Mouse (Mus musculus): ENCODE measurements around the gene Ptprs.
"Not testable (repeated sequence)": the region's sequence is repeated elsewhere in the genome, so short reads cannot be mapped to it uniquely, and the experiment has no call there.

Gene Ptprs

DNA sequence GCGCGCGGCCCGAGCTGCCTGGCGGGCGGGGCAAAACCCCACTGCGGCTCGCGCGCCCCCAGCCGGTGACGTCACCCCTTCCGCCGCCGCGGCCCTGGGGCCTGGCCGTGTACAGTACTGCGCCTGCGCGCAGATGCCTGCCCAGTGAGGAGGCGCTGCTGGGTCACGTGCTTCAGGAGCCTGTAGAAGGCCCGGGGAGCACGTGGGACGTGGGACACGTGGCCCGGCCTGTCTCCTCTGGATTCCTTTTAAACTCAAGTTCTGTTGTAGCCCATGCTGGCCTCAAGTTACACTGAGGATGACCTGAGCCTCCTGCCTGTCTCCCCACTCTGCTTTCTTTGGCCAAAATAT, at the start of gene Ptprs:
Gene Ptprs, minus strand, starts transcription at position 82 of the 351 bp plus-strand sequence.
- DNase-seq, result peak; percentile 94

DNA sequence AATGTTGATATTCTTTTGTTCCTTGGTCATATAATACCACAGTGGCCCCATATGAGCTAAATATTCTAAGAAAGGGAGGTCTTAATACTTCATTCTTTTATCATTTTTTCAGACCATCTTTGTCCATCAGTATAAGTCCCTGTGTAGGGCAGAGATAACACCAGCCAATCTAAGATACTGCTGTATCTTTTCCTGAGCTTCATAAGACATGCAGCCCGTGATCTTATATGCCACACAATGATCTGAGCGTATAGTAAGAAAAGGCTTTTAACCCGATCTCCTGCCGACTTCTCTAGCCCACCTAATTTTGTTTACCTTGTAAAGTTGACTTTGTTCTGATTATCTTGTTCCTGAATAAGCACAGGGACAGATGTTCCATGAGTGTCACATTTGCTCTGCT, 48.7 kb upstream of the Ptprs start:
- no peak for DNase-seq

DNA sequence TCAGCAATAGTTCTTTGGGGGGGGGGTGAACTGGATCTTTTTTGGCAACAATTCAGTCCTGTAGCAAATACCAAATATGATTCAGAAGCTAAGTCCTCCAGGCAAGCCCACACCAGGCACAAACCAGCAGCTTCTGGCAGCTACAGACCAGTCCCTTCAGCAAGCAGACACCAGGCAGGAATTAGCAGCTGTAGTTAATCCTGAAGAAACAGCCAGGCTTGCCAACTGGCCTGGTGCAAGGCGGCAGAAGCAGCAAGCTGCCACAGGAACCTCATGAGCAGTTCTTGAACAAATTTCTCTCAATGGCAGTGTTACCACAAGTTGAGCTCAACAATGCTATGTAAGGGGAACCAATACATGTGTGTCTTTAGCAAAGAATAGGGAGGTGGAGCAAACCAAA, 46.5 kb upstream of the Ptprs start:
- DNase-seq, result no peak

DNA sequence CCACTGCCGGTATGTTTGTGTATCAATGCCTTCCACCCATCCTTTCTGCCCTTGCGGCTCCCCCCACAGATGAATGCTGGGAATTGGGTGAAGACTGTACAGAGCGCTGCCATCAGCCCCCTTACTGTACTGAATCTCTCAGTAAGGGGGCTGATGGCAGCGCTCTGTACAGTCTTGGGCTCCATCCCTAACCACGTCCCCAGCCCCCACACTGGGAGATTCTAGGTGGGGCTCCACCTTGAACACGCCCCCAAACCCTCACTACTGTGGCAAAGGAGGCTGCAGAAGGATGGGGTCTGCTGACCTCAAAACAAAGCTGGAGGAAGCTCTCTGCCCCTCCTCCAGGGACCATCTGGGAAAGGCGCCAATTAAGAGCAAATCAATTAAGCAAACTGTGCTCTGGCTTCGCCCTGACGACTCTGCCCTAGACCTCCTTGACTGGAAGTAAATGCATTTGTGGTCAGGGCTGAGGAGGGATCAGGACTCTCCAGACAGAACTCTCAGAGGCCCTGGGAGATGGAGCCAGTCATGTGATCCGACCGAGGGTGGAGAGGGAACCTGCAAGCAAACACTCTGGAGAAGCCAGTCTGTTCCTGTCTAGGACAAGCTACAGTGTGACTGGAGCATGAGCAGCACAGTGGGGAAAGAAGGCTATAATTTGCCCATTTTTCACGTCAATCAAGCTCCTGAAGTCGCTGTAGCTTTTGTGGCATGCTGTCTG, 39.6 kb upstream of the Ptprs start:
- DNase-seq, result no peak

DNA sequence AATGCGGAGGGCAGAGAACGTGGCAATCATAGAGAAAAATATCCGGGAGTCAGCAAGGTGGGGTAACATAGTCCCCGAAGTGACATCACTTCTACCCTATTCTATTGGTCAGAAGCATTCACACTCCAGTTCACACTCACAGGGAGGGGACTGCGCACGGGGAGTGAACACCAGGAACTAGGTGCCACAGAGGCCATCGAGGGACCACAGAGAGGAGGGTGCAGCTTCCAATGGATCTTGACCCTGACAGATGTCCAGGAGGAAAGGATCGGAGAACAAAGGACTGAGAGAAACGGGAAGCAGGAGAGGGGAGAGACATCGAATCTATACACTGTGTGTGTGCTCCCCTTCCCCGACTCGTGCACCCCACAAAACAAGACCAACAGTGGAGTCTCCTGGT, 38.6 kb upstream of the Ptprs start:
- no peak for DNase-seq

DNA sequence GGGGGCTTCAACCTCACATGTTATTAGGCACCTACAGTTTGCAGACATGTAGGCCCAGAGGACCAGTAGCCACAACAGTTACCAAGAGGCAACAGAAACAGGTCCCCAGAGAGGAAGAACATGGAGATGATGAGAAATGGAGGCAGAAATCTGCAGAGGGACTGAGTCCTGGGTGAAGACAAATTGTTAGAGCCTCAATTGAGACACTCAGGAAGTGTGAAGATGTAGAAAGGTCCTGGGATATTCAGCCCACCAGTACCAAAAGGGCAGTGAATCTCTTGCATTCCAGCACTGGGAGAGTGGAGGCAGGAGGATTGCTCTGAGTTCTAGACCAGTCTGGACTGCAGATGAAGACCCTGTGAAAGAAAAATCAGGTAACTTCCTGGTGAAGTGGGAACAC, 38.0 kb upstream of the Ptprs start:
- DNase-seq, result no peak

DNA sequence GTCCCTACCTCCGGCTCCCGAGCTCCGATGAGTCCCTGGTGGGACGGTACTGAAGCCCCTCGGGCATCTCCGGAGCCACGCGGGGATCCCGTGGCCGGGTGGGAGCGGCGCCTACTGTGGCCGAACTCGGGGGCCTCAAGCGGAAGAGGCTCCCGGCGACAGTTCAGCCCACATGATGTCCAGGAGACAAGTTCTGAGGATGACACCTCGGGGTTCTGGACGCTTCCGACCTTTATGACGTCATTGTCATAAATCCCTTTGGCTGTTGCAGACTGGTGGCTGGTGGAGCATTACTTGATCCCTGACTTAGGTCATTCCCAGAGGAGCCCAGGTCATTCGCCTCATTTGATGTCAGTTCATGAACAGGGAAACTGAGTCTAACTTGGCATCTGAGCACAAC, 36.0 kb upstream of the Ptprs start, which contains the start of gene Znrf4:
Gene Znrf4, minus strand, starts transcription at position 122 of the 400 bp plus-strand sequence.
- no peak for DNase-seq

DNA sequence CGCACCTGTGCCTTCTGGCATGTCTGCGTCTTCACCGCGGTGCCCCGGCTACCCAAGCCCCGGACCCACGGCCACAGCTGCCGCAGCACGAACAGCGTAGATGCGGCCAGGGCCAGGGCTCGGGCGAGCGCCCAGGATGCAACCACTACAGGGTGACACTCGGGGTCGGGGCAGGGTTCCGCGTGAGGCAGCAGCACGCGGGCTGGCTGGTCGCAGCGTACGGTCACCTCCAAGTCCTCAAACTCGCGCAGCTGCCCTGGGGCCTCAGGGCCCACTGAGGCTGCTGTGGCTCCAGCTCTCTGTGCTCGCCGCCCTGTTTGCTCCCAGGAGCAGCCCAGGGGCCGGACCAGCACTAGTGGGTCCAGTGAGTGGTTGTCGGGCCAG, 35.4 kb upstream of the Ptprs start:
- no peak for DNase-seq

DNA sequence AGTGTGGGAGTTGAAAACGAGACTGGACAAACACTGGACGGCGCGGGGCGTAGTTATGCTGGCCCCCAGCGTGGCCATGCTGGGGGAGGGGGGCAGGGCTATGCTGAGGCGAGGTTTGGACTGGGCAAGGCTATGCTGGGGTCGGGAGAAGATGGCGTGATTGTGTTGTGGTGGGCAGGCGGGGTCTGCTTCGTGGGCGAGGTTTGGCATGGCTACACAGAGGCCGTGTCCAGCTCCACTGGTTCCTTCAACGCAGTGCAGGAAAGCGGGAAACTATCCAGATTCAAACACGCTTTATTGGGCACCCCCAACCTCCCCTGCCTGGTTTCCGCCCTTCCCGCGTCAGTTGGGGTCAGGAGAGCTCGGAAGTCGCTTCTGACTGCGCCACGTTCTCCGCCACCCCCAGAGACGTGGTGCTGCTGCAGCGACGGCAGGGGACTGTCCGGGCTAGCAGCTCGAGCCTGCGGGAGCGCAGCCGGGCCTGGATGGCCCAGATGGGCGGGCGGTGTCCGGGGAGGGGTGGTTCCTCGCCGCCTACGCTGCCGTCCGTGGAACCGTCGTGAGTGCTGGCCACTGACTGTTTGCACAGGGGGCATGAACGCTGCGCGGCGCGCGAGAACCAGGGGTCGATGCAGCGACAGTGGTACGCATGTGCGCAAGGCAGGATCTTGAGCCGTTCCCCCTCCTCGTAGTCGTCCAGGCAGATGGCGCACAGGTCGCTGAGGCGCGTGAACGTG, 34.9 kb upstream of the Ptprs start:
- DNase-seq, result no peak

DNA sequence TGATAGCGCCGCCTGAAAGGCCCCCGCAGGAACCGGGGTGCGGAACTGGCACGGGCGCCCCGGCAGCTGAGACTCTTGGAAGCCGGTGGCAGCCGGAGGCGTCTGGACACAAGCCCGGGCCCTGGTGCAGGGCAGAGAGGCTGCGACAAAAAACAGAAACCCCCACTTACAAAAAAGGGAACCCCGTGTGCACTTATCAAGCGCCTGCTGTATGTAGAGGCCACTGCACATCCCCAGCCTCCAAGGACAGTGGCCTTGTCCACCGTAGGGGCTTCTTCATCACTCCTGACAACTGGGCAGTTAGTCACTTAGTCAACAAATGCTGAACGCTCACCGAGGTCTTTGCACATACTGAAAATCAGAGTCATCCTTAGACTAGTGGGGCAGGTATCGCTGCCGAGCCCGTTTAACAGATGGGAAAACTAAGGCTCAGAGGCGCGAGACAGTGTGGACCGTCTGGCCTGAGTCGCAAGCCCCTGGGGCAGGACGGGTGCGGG, 34.2 kb upstream of the Ptprs start:
- DNase-seq, result no peak

DNA sequence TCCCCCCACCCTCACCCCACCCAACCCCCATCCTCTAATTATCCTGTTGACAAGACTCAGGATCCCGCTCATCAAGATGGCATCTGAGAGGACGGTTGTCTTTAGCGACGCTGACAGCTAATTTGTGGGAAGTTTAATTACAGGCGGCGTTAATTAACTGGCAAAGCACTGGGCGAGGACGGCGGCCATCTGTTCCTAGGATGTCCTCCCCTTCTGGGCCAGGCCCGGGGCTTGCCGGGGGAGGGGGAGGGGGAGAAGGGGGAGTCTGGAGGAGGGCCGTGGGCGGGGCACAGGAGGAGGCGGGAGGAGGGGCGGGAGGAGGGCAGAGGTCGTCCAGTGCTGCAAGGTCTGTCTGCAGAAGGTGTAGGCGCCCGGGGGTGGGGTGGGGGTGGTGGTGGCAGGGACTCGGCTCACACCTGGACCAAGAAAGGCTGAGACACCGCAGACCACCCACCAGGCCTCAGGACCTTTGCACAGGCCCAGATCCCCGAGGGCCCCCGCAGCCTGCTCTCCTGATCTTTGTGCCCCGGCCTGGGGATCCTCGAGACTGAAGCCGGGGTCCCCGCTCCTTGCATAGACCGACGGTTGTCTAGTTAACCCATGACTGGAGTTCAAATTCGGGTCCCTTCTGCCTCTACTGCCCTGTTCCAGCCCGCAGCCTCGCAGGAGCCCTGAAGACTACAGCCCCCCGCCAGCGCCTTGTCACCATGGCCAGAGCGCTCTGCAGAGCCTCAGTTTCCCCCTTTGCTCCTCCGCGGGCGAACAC, 33.6 kb upstream of the Ptprs start:
- DNase-seq, result no peak

DNA sequence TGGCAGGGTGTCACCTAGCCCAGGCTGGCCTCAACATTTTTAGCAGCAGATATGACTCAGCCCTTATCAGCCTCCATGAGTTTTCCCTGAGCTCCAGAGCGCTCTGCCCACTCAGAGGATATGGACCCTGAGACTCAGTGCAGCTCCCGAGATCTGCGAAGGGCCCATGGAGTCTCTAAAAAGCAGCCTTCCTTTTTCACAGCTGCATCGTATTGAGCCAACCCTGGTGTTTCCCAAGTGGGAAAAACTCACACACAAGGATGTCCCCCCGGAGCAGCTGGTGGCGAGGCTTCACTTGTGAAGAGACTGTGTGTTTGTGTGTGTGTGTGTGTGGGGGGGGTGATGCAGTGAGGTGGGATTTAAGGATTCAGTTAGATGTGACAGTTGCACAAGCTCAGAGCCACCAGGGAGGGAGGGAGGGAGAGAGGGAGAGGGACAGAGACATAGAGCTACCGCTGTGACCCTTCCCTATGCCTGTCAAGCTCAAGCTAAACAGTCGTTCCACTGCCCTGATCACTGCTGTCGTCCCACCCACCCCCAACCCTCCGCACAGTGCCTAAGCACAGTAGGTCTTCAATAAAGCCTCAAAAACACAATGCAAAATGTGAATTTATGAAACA, 32.8 kb upstream of the Ptprs start:
- DNase-seq, result no peak

DNA sequence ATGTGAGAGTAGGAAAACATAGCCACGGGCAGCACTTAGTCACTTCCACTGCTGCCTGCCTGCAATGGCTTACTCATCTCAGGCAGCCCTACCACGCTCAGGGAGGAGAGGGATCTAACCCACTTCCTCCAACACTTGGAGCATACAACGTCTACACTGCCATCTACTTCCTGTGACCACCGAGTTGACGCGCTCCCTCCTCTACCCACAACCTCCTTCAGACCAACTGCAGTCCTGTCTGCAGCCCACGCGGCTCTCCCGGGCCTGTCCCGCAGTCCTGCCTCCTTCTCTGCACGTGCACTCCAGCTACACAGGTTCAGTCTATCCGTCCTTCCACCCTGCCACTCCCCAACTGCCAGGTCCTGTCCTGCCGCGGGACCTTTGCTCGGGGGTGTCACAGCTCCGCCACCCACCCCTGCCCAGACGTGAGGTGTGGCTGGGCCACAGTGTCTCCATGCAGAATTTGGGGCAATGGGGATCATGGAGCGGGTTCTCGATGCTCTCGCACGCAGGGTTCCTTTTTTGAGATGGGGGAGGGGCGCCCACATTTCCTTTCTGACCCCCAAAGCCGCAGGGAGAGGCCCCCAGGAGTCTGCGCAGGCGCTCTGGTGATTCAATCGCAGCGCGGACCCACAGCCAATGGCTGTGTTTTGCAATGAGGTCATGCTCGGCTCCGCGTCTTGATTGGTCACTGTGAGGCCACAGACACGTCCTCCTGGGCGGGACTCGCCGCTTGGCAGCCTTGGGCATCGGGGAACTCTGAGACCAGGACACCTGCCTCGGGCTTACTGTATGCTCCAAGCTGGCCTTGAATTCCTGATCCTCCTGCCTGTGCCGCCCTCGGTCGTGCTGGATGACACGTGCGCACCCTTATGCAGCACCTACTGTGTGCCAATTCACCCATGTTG, 31.1 kb upstream of the Ptprs start:
- DNase-seq, result peak; percentile 95

DNA sequence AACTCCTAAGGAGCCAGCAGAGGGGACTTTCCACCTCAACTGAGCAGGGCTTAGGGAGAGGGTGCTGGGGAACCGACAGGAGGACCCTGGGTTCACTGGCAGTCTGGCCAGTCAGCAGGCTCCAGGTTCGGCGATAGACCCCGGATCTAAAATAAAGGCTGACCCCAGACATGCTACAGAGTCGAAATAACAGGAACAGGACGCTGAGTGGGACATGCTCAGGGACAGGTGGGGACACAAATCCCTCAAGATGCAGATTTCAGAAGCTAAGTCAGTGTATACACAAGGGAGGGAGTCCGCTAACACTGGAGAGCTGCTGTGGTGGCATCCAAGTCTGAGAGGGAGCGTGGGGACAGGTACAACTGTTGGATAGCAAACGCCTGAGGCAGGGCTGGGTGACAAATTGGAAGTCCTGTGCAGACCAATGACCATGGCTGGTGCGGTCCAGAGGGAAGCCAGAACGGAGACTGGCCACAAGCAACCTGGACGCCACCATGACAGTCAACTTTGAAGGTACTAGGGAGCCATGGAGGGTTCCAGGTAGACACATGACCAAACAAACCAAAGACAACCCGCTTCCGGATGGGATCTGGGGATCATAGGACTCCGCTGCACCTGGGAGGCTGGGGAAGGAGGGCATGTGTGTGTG, 30.3 kb upstream of the Ptprs start:
- DNase-seq, result no peak

DNA sequence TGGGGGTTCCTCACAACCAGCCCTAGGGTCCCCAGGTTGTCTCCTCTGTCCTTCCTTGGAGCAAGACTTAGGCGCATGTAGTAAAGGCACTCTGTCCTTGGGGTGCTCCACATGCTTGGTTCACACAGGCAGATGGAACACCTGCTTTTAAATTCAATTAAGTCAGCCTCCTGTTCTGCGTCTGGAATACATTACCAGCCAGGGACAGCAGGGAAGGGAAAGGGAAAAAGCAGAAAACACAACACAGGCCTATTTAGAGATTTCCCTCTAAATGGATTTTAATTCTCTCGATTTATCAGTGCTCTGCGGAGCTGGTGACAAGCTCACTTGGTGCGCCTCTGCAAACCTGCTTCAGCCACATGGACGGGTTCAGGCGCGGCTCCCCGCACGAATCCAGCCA, 29.1 kb upstream of the Ptprs start:
- DNase-seq, result no peak

DNA sequence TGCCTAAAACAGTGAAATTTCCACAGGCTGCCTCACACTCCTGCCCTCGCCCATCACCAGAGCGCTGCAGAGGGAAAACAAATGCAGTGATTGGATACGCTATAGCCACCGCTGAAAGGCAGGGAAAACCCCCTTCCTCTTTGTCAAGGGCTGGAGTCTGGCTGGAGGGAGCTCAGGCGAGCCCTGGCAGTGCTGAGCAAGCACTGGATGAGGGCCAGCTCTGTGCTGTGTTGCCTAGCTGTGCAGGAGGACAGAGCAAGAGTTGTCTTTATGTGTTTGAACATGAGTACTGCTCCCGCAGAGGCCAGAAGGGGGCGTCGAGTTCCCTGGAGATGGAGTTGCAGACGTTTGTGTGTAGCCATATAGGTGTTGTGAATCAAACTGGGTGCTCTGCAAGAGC, 26.2 kb upstream of the Ptprs start:
- DNase-seq, result peak; percentile 18

DNA sequence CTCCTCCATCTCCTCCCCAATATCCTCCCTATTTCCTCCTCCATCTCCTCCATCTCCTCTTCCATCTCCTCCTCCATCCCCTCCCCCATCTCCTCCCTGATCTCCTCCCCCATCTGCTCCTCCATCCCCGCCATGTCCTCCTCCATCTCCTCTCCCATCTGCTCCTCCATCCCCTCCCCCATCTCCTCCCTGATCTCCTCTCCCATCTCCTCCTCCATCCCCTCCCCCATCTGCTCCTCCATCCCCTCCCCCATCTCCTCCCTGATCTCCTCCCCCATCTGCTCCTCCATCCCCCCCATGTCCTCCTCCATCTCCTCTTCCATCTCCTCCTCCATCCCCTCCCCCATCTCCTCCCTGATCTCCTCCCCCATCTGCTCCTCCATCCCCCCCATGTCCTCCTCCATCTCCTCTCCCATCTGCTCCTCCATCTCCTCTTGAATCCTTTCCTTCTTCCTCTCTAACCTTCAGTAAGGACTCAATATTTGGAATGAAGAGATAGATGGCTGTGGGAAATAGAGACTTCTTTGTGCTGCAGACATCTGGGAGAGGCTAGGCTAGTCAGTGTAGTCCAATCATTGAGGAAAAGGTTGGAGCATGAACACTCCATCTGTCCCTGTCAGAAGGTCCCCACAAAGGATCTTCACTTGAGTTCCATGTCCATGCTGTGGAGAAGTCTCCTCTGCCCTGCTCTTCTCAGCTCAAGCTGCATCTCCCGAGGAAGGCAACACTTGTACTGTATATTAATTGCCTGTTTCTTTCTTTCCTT, 25.5 kb upstream of the Ptprs start:
- not testable (repeated sequence) for DNase-seq

DNA sequence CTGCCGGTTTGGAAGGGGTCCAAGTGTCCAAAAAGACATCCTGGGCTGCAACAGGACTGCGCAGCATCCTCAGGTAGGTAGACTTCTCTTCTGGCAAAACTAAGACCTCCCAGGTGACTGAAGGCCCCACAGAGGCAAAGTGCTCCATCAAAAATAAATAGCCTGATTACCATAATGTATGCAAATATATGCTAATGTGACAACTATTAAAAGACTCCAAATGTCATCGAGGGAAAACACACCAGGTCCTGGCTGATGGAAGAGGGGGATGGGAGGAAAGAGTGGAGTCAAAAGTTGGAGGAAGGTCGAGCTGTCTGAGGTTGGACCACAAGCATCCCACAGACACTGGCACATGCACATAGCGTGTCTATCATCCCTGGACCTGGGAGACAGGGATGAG, 22.9 kb upstream of the Ptprs start:
- no peak for DNase-seq

DNA sequence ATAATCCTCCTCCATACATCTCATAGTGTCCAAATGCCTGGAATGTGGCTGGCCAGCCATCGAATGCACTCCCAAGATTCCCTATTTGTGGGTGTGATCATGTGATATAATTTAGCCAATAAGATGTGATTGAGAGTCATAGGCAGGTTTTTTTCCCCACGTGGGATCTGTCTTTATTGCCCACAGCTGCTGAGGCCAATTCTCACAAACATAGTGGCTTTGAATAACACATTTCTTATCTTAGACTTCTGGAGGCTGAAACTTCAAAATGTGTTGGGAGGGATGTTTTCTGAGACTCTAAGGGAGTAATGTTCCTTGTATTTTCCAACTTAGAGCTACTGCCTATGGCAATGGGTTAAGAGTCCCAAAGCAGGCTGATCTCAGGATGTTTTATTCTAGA, 18.2 kb upstream of the Ptprs start:
- no peak for DNase-seq

DNA sequence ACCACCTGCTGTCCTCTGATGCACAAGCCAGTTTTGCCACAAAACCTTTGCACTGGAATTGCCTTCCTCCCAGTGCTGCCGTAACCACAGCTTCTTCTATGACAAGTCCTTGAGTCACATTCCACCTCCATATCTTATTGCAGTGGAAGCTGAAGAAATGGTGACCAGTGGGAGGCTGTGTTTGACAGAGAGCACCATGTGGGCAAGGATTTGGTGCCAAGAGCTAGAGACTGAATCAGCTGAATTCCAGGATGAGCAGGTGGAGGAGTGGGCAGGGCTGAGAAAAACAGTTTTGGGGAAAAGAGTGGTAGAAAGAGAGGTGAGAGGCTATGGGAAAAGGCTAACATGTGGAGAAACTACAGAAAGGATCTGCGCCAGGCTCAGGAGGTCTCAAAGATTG, 17.6 kb upstream of the Ptprs start:
- DNase-seq, result no peak
